Mouse (Mus musculus) kidney, adult 2 months (tissue): ENCODE measurements around the gene Btbd6. TPM values are rescaled to one million over a fixed set of nuclear protein-coding genes. Genes with fewer than 3 reads are reported as not detected.

Experiments used
- DNase-seq: peaks from one replicate; pipeline ENCODE4 v3.0.0; 2021
- H3K27ac ChIP-seq: fragments of 200-500 bp; 2 replicates; pipeline ENCODE4 v1.5.1; 2012; ENCODE audit warnings: low read depth, low read length, control low read depth, inconsistent platforms; ENCODE audit not compliant: insufficient read depth
- H3K27me3 ChIP-seq: fragments of 200-500 bp; replicated peaks from 2 replicates; pipeline ENCODE4 v1.6.1; 2012; ENCODE audit warnings: mild to moderate bottlenecking, moderate library complexity, low read length, inconsistent platforms; ENCODE audit not compliant: control insufficient read depth, insufficient read depth
- H3K36me3 ChIP-seq: fragments of 200-500 bp; 2 replicates; pipeline ENCODE4 v1.6.1; 2012; ENCODE audit warnings: mild to moderate bottlenecking, moderate library complexity, low read length, inconsistent platforms; ENCODE audit not compliant: control insufficient read depth, insufficient read depth
- H3K4me1 ChIP-seq: fragments of 200-500 bp; 2 replicates; pipeline ENCODE4 v1.6.1; 2011; ENCODE audit warnings: low read length; ENCODE audit not compliant: control insufficient read depth, insufficient read depth
- H3K4me3 ChIP-seq: fragments of 200-500 bp; 2 replicates; pipeline ENCODE4 v1.5.1; 2011; ENCODE audit warnings: mild to moderate bottlenecking, low read depth, low read length, control low read depth; ENCODE audit not compliant: insufficient read depth
- CTCF ChIP-seq: fragments of 200-500 bp; conservative IDR thresholded peaks from 2 replicates; pipeline ENCODE4 v1.5.1; 2011; ENCODE audit warnings: low read depth, mild to moderate bottlenecking, control low read depth, low read length, moderate library complexity, mixed read lengths; ENCODE audit not compliant: insufficient read depth, insufficient read length
- POLR2A ChIP-seq: fragments of 200-500 bp; IDR thresholded peaks from one replicate; pipeline ENCODE4 v1.6.1; 2011; ENCODE audit warnings: low read depth, low read length, control low read depth
- WGBS: fragments of 180-500 bp; shearing (Covaris S2); methylation state at CpG from one replicate; pipeline ENCODE4 v1.1.7; 2018; 5-methylcytosine and 5-hydroxymethylcytosine counted together
- polyA plus RNA-seq: library from polyadenylated mRNA; depleted of rRNA; stranded (reverse); fragments of >200 nt; gene quantifications from 2 replicates; pipeline ENCODE4 v1.2.3, GENCODE M21; 2012

The Btbd6 gene
- polyA plus RNA-seq, 1 experiment: 31.8 TPM

- no peak overlapping the region for H3K4me3 ChIP-seq
- 93% methylated on average over 9 of the region's 9 CpGs for WGBS
- peaks cover 7% of the 10 kb centered on the region; the same call in 1 of the 2 replicates for H3K4me1 ChIP-seq
- no peak overlapping the region for H3K27ac ChIP-seq
- H3K36me3 ChIP-seq: peaks cover 1% of the 10 kb centered on the region
- no peak for DNase-seq
- TF ChIP-seq CTCF: no peak
- TF ChIP-seq POLR2A: no peak
- no peaks in the 10 kb centered on the region for H3K27me3 ChIP-seq
Observed at GRCm38 (mm10) chr12:112974736-112975135, 1.5 kb upstream of the Btbd6 start.

- DNase-seq: peak; percentile 21
- Histone ChIP-seq H3K36me3 (peaks cover 1% of the 10 kb centered on the region), H3K27ac (peak overlapping the region; percentile 95), H3K4me3 (peak overlapping the region; percentile 94), H3K27me3 (no peaks in the 10 kb centered on the region), H3K4me1 (peaks cover 7% of the 10 kb centered on the region; the same call in 1 of the 2 replicates)
- WGBS: 42% methylated on average over 12 of the region's 12 CpGs
- TF ChIP-seq CTCF: no peak
- TF ChIP-seq POLR2A: no peak
Observed at GRCm38 (mm10) chr12:112977156-112977555, 874 bp downstream of the Btbd6 start.

DNA sequence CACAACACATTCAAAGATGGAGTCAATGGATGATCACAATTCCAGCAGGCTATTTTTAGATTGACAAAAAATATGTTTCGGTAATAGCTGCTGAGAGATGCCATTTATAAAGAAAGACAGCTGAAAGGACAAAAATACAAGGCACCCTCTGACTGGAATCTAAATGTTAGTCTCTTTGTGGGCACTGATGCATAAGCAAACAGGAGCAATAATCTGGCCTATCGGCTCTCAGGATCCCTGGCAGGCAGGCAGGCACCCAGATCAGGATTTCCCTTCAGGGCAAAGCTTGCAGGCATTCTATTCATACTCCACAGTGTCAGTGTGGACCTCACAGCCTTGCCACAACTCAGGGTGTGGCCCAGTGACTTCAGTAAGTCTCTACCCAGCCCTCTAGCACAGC is 5.7 kb downstream of the Btbd6 start:
- Histone ChIP-seq H3K36me3 (peaks cover 2% of the 10 kb centered on the region; the same call in 1 of the 2 replicates), H3K27me3 (no peaks in the 10 kb centered on the region), H3K4me3 (no peak overlapping the region), H3K27ac (no peak overlapping the region), H3K4me1 (peaks cover 6% of the 10 kb centered on the region; the same call in 1 of the 2 replicates)
- no peak for TF ChIP-seq POLR2A
- no peak for TF ChIP-seq CTCF
- WGBS: 50% methylated on average over 2 of the region's 2 CpGs
- no peak for DNase-seq

DNA sequence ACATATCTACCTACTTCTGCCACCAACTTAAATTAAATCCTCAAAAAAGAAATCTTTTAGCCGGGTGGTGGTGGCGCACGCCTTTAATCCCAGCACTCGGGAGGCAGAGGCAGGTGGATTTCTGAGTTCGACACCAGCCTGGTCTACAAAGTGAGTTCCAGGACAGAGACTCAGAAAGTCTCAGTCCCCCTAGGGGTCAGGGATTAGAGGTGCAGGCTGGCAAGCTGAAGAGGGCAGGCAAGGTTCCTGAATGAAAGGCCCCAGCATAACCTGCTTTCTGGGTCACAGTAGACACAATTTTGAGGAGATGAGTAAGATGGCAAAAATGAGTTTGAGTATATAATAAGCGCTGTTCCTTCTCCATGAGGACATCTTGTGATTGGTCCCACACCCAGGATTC is 9.1 kb downstream of the Btbd6 start:
- Histone ChIP-seq H3K27ac (no peak overlapping the region), H3K4me3 (no peak overlapping the region), H3K36me3 (peaks cover 2% of the 10 kb centered on the region; the same call in 1 of the 2 replicates), H3K27me3 (no peaks in the 10 kb centered on the region), H3K4me1 (no peaks in the 10 kb centered on the region)
- WGBS: 97% methylated on average over 6 of the region's 6 CpGs
- no peak for DNase-seq
- TF ChIP-seq POLR2A: no peak
- peak; percentile 45 for TF ChIP-seq CTCF

- H3K27ac ChIP-seq: no peak overlapping the region
- TF ChIP-seq POLR2A (no peak), CTCF (peak; percentile 40)
- no peak overlapping the region for H3K4me3 ChIP-seq
- WGBS: 62% methylated on average over 6 of the region's 6 CpGs
- no peaks in the 10 kb centered on the region for H3K27me3 ChIP-seq
- H3K4me1 ChIP-seq: no peaks in the 10 kb centered on the region
- DNase-seq: peak; percentile 24
- H3K36me3 ChIP-seq: peaks cover 2% of the 10 kb centered on the region; the same call in 1 of the 2 replicates
Observed at GRCm38 (mm10) chr12:112987877-112988276, 11.6 kb downstream of the Btbd6 start.

- peaks cover 2% of the 10 kb centered on the region; the same call in 1 of the 2 replicates for H3K36me3 ChIP-seq
- TF ChIP-seq CTCF: no peak
- TF ChIP-seq POLR2A: no peak
- WGBS: 86% methylated on average over 5 of the region's 5 CpGs
- H3K4me3 ChIP-seq: no peak overlapping the region
- H3K27me3 ChIP-seq: no peaks in the 10 kb centered on the region
- no peaks in the 10 kb centered on the region for H3K4me1 ChIP-seq
- no peak overlapping the region for H3K27ac ChIP-seq
- no peak for DNase-seq
Observed at GRCm38 (mm10) chr12:112990706-112991405, 14.6 kb downstream of the Btbd6 start.

DNA sequence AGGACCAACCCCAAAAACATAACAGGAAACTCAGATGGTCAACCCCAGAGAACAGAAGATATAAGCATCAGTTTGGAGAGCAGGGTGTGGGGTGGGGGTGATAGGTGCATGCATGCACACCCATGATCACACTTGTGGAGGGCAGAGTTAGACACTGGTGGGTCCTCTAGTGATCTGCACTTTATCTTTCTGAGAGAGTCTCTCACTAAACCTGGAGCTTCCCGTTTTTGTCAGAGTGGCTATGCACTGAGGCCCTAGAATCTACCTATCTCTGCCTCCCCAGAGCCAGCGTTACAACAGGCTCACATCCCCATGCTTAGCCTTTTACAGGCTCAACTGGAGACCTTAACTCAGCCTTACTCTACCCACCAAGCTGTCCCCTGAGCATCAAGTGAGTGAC is 15.2 kb downstream of the Btbd6 start:
- WGBS: 81% methylated on average over 2 of the region's 2 CpGs
- Histone ChIP-seq H3K36me3 (no peaks in the 10 kb centered on the region), H3K4me1 (no peaks in the 10 kb centered on the region), H3K27ac (no peak overlapping the region), H3K4me3 (no peak overlapping the region), H3K27me3 (no peaks in the 10 kb centered on the region)
- TF ChIP-seq POLR2A: no peak
- TF ChIP-seq CTCF: no peak
- DNase-seq: no peak
